Mouse (Mus musculus) frontal cortex, postnatal 25 days (tissue): ENCODE measurements around the gene Npy2r.

Experiments used
- DNase-seq, 2 experiments: peaks; one replicate each; pipeline ENCODE4 v3.0.0; 2022; ENCODE audit warnings: low spot score in 2 of 2

Npy2r gene

GRCm38 (mm10) chr3:82547908-82548721, at the start of gene Npy2r:
Gene Npy2r, minus strand, starts transcription at chr3:82548084.
- no peak for DNase-seq

GRCm38 (mm10) chr3:82557786-82558185, 9.9 kb upstream of the Npy2r start:
- no peak for DNase-seq

- no peak for DNase-seq
These were observed 8.5 kb upstream of the Npy2r start for GRCm38 (mm10) chr3:82556311-82556828.

- no peak for DNase-seq
These were observed 2.0 kb upstream of the Npy2r start for GRCm38 (mm10) chr3:82549932-82550331.

GRCm38 (mm10) chr3:82548753-82549152, 869 bp upstream of the Npy2r start:
- DNase-seq = no peak

GRCm38 (mm10) chr3:82541449-82541848, 6.4 kb downstream of the Npy2r start:
- no peak for DNase-seq

GRCm38 (mm10) chr3:82539951-82540350, 7.9 kb downstream of the Npy2r start:
- no peak for DNase-seq

GRCm38 (mm10) chr3:82524792-82525191, 23.1 kb downstream of the Npy2r start:
- no peak for DNase-seq

GRCm38 (mm10) chr3:82498006-82498405, 49.9 kb downstream of the Npy2r start:
- DNase-seq = no peak
